Mouse (Mus musculus): Measurements from ENCODE around the gene Bhlhe23.

DNA sequence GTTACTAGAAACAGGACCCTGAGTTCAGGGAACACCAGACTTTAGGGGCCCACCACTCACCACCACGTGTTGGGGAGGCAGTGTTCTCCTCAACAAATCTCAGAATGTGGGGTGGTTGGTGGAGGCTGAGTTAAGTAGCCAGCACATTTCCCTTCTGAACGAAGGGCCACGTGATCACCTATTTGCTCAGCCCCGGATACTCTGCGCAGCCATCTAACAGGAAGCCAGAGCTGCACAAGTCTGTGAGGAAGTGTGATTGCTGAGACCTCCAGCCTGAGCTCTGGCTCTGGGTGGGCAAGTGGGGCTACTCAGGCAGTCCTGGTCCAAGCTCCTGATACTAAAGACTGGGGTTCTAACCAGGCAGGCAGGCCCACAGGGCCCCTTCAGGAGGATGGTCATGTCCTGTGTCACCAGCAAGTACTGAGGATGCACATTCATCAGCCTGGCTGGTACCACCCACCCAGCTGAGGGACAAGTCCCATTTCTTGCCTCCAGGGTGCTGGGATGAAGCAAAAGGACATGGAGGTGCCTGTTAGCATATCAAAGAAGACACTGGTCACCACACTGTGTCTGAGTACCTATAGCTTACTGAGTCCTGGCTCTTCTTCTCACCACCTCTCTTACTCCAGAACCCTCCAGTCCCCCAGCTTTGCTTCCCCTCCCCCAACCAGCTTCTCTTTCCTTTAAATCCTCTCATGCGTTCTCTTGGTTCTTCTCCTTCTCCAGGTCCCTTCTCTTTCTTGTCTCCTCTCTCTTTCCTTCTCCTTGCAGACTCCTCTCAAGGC is 49.9 kb downstream of the Bhlhe23 start:
- no peak for TF ChIP-seq CTCF (IDR thresholded peaks at IDR 0.05; ENCODE audit: low read depth)
- no peak for TF ChIP-seq EP300 (IDR thresholded peaks at IDR 0.05; ENCODE audit: low read depth)

Data from liver, embryonic 14.5 days (tissue).